Mouse (Mus musculus) bone marrow, adult 2 months (tissue): Measurements from ENCODE around the gene H1fx. TPM values are rescaled to one million over a fixed set of nuclear protein-coding genes. Genes with fewer than 3 reads are reported as not detected.
"Not testable (repeated sequence)": the region's sequence is repeated elsewhere in the genome, so short reads cannot be mapped to it uniquely, and the experiment has no call there.

ENCODE experiments used
- H3K27ac ChIP-seq: fragments of 200-500 bp; 2 replicates; pipeline ENCODE4 v1.5.1; 2012; ENCODE audit warnings: low read depth, mild to moderate bottlenecking, control low read depth, inconsistent platforms, low read length; ENCODE audit not compliant: control insufficient read depth, poor library complexity, insufficient read depth
- H3K4me1 ChIP-seq: fragments of 200-500 bp; 2 replicates; pipeline ENCODE4 v1.6.1; 2011; ENCODE audit warnings: low read length; ENCODE audit not compliant: control insufficient read depth, insufficient read depth
- H3K4me3 ChIP-seq: fragments of 200-500 bp; replicated peaks from 2 replicates; pipeline ENCODE3; 2011; ENCODE audit warnings: mild to moderate bottlenecking, low read depth, low read length, control low read depth; ENCODE audit not compliant: control insufficient read depth
- CTCF ChIP-seq: fragments of 200-500 bp; IDR thresholded peaks from 2 replicates; pipeline ENCODE4 v1.5.1; 2011; ENCODE audit warnings: low read length, control low read depth; ENCODE audit not compliant: control insufficient read depth, insufficient read depth
- POLR2A ChIP-seq: fragments of 200-500 bp; IDR thresholded peaks from 2 replicates; pipeline ENCODE4 v1.6.1; 2011; ENCODE audit warnings: low read depth, mild to moderate bottlenecking, control low read depth, low read length, borderline replicate concordance; ENCODE audit not compliant: control insufficient read depth
- WGBS: fragments of 180-500 bp; shearing (Covaris S2); methylation state at CpG from one replicate; pipeline ENCODE4 v1.1.7; 2018; 5-methylcytosine and 5-hydroxymethylcytosine counted together
- polyA plus RNA-seq: library from polyadenylated mRNA; stranded (reverse); fragments of >200 nt; gene quantifications from 2 replicates; pipeline ENCODE4 v1.2.4, GENCODE M21; 2011; ENCODE audit warnings: low replicate concordance; ENCODE audit not compliant: missing spikeins, insufficient read depth, insufficient read length

H1fx gene
- polyA plus RNA-seq, 1 experiment = 4.6 TPM

- no peak overlapping the region for H3K4me3 ChIP-seq
- no peak for TF ChIP-seq POLR2A
- TF ChIP-seq CTCF = no peak
- no peaks in the 10 kb centered on the region; the same call in 1 of the 2 replicates for H3K4me1 ChIP-seq
- H3K27ac ChIP-seq = no peak overlapping the region
- WGBS = 81% methylated on average over 2 of the region's 2 CpGs
Observed at GRCm38 (mm10) chr6:88012601-88013000, 31.2 kb upstream of the H1fx start.

- H3K4me3 ChIP-seq, H3K4me1 ChIP-seq, H3K27ac ChIP-seq: not testable (repeated sequence)
- WGBS = 57% methylated on average over 1 of the region's 1 CpGs
Observed at GRCm38 (mm10) chr6:88011106-88011505, 29.7 kb upstream of the H1fx start.

GRCm38 (mm10) chr6:88009209-88009608 lies 27.8 kb upstream of the H1fx start:
- Histone ChIP-seq H3K4me1 (no peaks in the 10 kb centered on the region; the same call in 1 of the 2 replicates), H3K27ac (no peak overlapping the region), H3K4me3 (no peak overlapping the region)
- no peak for TF ChIP-seq POLR2A
- 65% methylated on average over 4 of the region's 4 CpGs for WGBS

GRCm38 (mm10) chr6:88004773-88005172 lies 23.3 kb upstream of the H1fx start:
- not testable (repeated sequence) for H3K27ac ChIP-seq, H3K4me1 ChIP-seq, H3K4me3 ChIP-seq
- WGBS = 74% methylated on average over 14 of the region's 14 CpGs

GRCm38 (mm10) chr6:88003439-88003838 lies 22.0 kb upstream of the H1fx start:
- H3K27ac ChIP-seq = no peak overlapping the region
- no peak overlapping the region for H3K4me3 ChIP-seq
- H3K4me1 ChIP-seq = no peaks in the 10 kb centered on the region; the same call in 1 of the 2 replicates
- WGBS = 58% methylated on average over 4 of the region's 4 CpGs
- TF ChIP-seq CTCF (no peak), POLR2A (no peak)

GRCm38 (mm10) chr6:87998358-87998757 lies 16.9 kb upstream of the H1fx start:
- H3K4me1 ChIP-seq = no peaks in the 10 kb centered on the region
- no peak for TF ChIP-seq CTCF
- TF ChIP-seq POLR2A = no peak
- H3K27ac ChIP-seq = no peak overlapping the region
- WGBS = 79% methylated on average over 4 of the region's 4 CpGs
- H3K4me3 ChIP-seq = no peak overlapping the region

GRCm38 (mm10) chr6:87997706-87998265 lies 16.3 kb upstream of the H1fx start:
- Histone ChIP-seq H3K27ac (no peak overlapping the region), H3K4me1 (no peaks in the 10 kb centered on the region), H3K4me3 (no peak overlapping the region)
- TF ChIP-seq POLR2A (no peak), CTCF (peak; percentile 66)
- 67% methylated on average over 7 of the region's 7 CpGs for WGBS

- no peak overlapping the region for H3K4me3 ChIP-seq
- no peak overlapping the region for H3K27ac ChIP-seq
- WGBS = 87% methylated on average over 9 of the region's 9 CpGs
- no peaks in the 10 kb centered on the region for H3K4me1 ChIP-seq
- no peak for TF ChIP-seq CTCF
- TF ChIP-seq POLR2A = no peak
Observed at GRCm38 (mm10) chr6:87996606-87997005, 15.2 kb upstream of the H1fx start.

GRCm38 (mm10) chr6:87995519-87995918 lies 14.1 kb upstream of the H1fx start:
- no peaks in the 10 kb centered on the region for H3K4me1 ChIP-seq
- H3K4me3 ChIP-seq = no peak overlapping the region
- WGBS = 73% methylated on average over 4 of the region's 4 CpGs
- TF ChIP-seq POLR2A = no peak
- no peak for TF ChIP-seq CTCF
- no peak overlapping the region for H3K27ac ChIP-seq
